9 mouse cellular contexts compared by ENCODE assay signal in the genomic region with DNA sequence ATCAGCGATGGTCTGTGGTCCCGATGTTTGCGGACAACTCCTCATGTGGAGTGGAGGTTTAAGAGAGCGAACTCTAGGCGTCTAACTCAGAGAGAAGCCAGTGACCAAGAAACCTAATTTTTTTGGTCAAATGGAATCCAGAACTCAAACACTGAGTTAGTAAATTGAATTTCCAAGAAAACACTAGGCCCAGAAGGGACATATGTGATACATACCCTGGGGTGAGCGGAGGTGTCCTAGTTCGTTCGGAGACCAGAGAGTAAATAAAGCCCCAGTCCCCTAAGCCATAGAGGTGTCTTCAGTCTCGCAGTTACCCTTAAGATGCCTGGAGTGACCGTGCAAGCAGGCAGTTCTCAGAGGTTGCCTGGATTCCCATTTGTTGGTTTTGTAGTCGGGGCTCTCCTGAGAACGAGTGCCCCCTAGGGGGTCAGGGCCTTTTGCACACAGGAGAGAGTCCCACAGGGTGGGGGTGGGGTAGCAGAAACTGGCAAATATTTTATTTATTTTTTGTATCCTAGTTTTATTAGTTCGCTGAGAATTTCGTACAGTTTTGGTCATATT. TPM values are rescaled to one million over a fixed set of nuclear protein-coding genes. Genes with fewer than 3 reads are reported as not detected.
DNase-seq lines count a peak whose midpoint lies in the region; ATAC-seq lines count a peak whose summit lies in the region.
"Had no signal": no experiment of that assay in that cellular context is flagged by ENCODE, and none has a peak within 500 bp of the region (broad histone marks: within the 10 kb centered on the region; RNA-seq: fewer than 3 reads in every experiment).

No protein-coding gene starts in this region.

- H3K27me3 ChIP-seq in heart, embryonic 10.5 days (ENCODE audit: insufficient read depth, poor library complexity, severe bottlenecking) = peaks cover 29% of the 10 kb centered on the region
- peaks cover 19% of the 10 kb centered on the region for H3K27me3 ChIP-seq in forebrain, embryonic 14.5 days (replicated peaks; ENCODE audit: control insufficient read depth, insufficient read depth, low read length)
- peaks cover 35% of the 10 kb centered on the region for H3K27me3 ChIP-seq in limb, embryonic 10.5 days (ENCODE audit: low read depth, poor library complexity, severe bottlenecking)
- H3K27me3 ChIP-seq in midbrain, embryonic 11.5 days (ENCODE audit: control insufficient read depth, insufficient read depth, low read length) = peaks cover 13% of the 10 kb centered on the region

- intact Hi-C loops in heart, postnatal 10 days (cut with DNase I) = no loop called here

- no peaks in the 10 kb centered on the region for H3K9me3 ChIP-seq in heart, embryonic 10.5 days
- no peaks in the 10 kb centered on the region for H3K9me3 ChIP-seq in forebrain, embryonic 14.5 days (replicated peaks; ENCODE audit: control insufficient read depth, low read length)
- no peaks in the 10 kb centered on the region for H3K9me3 ChIP-seq in limb, embryonic 10.5 days (replicated peaks)
- H3K9me3 ChIP-seq in midbrain, embryonic 11.5 days (ENCODE audit: control insufficient read depth, low read length) = no peaks in the 10 kb centered on the region

- peaks cover 17% of the 10 kb centered on the region for H3K4me1 ChIP-seq in heart, embryonic 10.5 days
- H3K4me1 ChIP-seq in forebrain, embryonic 14.5 days (ENCODE audit: control insufficient read depth, insufficient read depth, low read length) = peaks cover 4% of the 10 kb centered on the region; the same call in 1 of the 2 replicates
- peaks cover 22% of the 10 kb centered on the region for H3K4me1 ChIP-seq in limb, embryonic 10.5 days
- peaks cover 13% of the 10 kb centered on the region for H3K4me1 ChIP-seq in midbrain, embryonic 11.5 days (ENCODE audit: control insufficient read depth, insufficient read depth, low read length)

- peak overlapping the region; percentile 74 for H3K4me3 ChIP-seq in heart, embryonic 10.5 days
- H3K4me3 ChIP-seq in forebrain, embryonic 14.5 days (ENCODE audit: low read depth, low read length) = peak overlapping the region; percentile 42
- peak overlapping the region; percentile 67 for H3K4me3 ChIP-seq in limb, embryonic 10.5 days
- H3K4me3 ChIP-seq in midbrain, embryonic 11.5 days (ENCODE audit: low read depth, low read length) = peak overlapping the region; percentile 49

- 2% methylated on average over 14 of the region's 14 CpGs for WGBS in heart, embryonic 10.5 days
- WGBS in forebrain, embryonic 14.5 days = 6% methylated on average over 14 of the region's 14 CpGs
- 4% methylated on average over 14 of the region's 14 CpGs for WGBS in limb, embryonic 10.5 days
- under 1% methylated on average over 14 of the region's 14 CpGs for WGBS in midbrain, embryonic 11.5 days

- peak overlapping the region; percentile 83 for H3K4me2 ChIP-seq in forebrain, embryonic 14.5 days (ENCODE audit: low read length)
- peak overlapping the region; percentile 92 for H3K4me2 ChIP-seq in midbrain, embryonic 11.5 days

- H3K27ac ChIP-seq in heart, embryonic 10.5 days = no peak overlapping the region
- no peak overlapping the region for H3K27ac ChIP-seq in forebrain, embryonic 14.5 days (ENCODE audit: low read depth, low read length)
- H3K27ac ChIP-seq in limb, embryonic 10.5 days = no peak overlapping the region
- H3K27ac ChIP-seq in midbrain, embryonic 11.5 days (ENCODE audit: low read depth, low read length) = no peak overlapping the region

- ATAC-seq in forebrain, embryonic 14.5 days = no peak
- peak; percentile 10; the same call in 1 of the 2 replicates for ATAC-seq in midbrain, embryonic 11.5 days (ENCODE audit: low FRiP score)

- DNase-seq in heart, embryonic 10.5 days (ENCODE audit: low spot score) = no peak
- no peak for DNase-seq in heart, postnatal 10 days
- peak; percentile 45 for DNase-seq in forebrain, embryonic 14.5 days (ENCODE audit: low spot score)
- DNase-seq in limb, embryonic 10.5 days (ENCODE audit: low spot score) = peak; percentile 59
- DNase-seq in midbrain, embryonic 11.5 days (ENCODE audit: low spot score, missing footprints) = peak; percentile 95
- peak; percentile 71 for DNase-seq in thymus, postnatal 14 days
- DNase-seq in urinary bladder, postnatal 14 days (ENCODE audit: low spot score) = no peak
- no peak for DNase-seq in ovary, adult 18-20 months (ENCODE audit: low spot score)

- H3K9ac ChIP-seq in forebrain, embryonic 14.5 days (ENCODE audit: low read length) = 0 out of 2 replicates have a peak overlapping the region, but pooled peaks have one; percentile 33
- peak overlapping the region; percentile 52; the same call in 1 of the 2 replicates for H3K9ac ChIP-seq in midbrain, embryonic 11.5 days (ENCODE audit: low read length)

- H3K36me3 ChIP-seq in heart, embryonic 10.5 days = no peaks in the 10 kb centered on the region
- H3K36me3 ChIP-seq in forebrain, embryonic 14.5 days (ENCODE audit: control insufficient read depth, insufficient read depth, low read length) = no peaks in the 10 kb centered on the region
- H3K36me3 ChIP-seq in limb, embryonic 10.5 days = no peaks in the 10 kb centered on the region
- no peaks in the 10 kb centered on the region for H3K36me3 ChIP-seq in midbrain, embryonic 11.5 days (ENCODE audit: control insufficient read depth, insufficient read depth, low read length)
- H3K36me3 ChIP-seq: G1E had no signal

RNA-seq across cellular contexts. Expression of a gene that starts 6.4 kb away (rescaled TPM):
- 13.2 and 14.6 TPM in 2 replicates for polyA plus RNA-seq in heart, embryonic 10.5 days (2016; fragmentation: Nextera tagmentation; extraction: Ambion mirVana)
- total RNA-seq in heart, postnatal 10 days (2021) = 1 to 10 TPM; 4.4 to 4.7 TPM
- 1.4 and 2.1 TPM in 2 replicates for polyA plus RNA-seq in forebrain, embryonic 14.5 days (2014; fragmentation: Nextera tagmentation; extraction: Ambion mirVana)
- 6.7 and 9.9 TPM in 2 replicates for polyA plus RNA-seq in limb, embryonic 10.5 days (2016; fragmentation: Nextera tagmentation; extraction: Ambion mirVana)
- polyA plus RNA-seq in midbrain, embryonic 11.5 days (2014; fragmentation: Nextera tagmentation; extraction: Ambion mirVana) = 4.3 and 4.7 TPM in 2 replicates

RNA-seq across cellular contexts. Expression of a gene that starts 23.7 kb away (rescaled TPM):
- polyA plus RNA-seq in heart, embryonic 10.5 days (2016; fragmentation: Nextera tagmentation; extraction: Ambion mirVana) = 0.11 TPM in 1 of 2 replicates, not detected in the other
- total RNA-seq in heart, postnatal 10 days (2021) = 1 to 10 TPM; 4.9 to 5.4 TPM
- 0.25 and 0.27 TPM in 2 replicates for polyA plus RNA-seq in forebrain, embryonic 14.5 days (2014; fragmentation: Nextera tagmentation; extraction: Ambion mirVana)
- polyA plus RNA-seq in limb, embryonic 10.5 days (2016; fragmentation: Nextera tagmentation; extraction: Ambion mirVana) = not detected in 2 replicates
- not detected in 2 replicates for polyA plus RNA-seq in midbrain, embryonic 11.5 days (2014; fragmentation: Nextera tagmentation; extraction: Ambion mirVana)
- total RNA-seq: G1E had no signal
- polyA plus RNA-seq: G1E had no signal

RNA-seq across cellular contexts. Expression of a gene that starts 25.2 kb away (rescaled TPM):
- polyA plus RNA-seq in heart, embryonic 10.5 days (2016; fragmentation: Nextera tagmentation; extraction: Ambion mirVana) = not detected in 2 replicates
- total RNA-seq in heart, postnatal 10 days (2021) = under 1 TPM; 0.77 to 0.92 TPM
- polyA plus RNA-seq in forebrain, embryonic 14.5 days (2014; fragmentation: Nextera tagmentation; extraction: Ambion mirVana) = 0.18 TPM in 1 of 2 replicates, not detected in the other
- not detected in 2 replicates for polyA plus RNA-seq in limb, embryonic 10.5 days (2016; fragmentation: Nextera tagmentation; extraction: Ambion mirVana)
- polyA plus RNA-seq in midbrain, embryonic 11.5 days (2014; fragmentation: Nextera tagmentation; extraction: Ambion mirVana) = not detected in 2 replicates
- polyA plus RNA-seq: G1E had no signal

RNA-seq across cellular contexts. Expression of a gene that starts 41.8 kb away (rescaled TPM):
- 1.4 TPM in 2 replicates for polyA plus RNA-seq in heart, embryonic 10.5 days (2016; fragmentation: Nextera tagmentation; extraction: Ambion mirVana)
- 1 to 10 TPM; 7.5 to 8.4 TPM for total RNA-seq in heart, postnatal 10 days (2021)
- polyA plus RNA-seq in forebrain, embryonic 14.5 days (2014; fragmentation: Nextera tagmentation; extraction: Ambion mirVana) = 0.85 and 1.4 TPM in 2 replicates
- polyA plus RNA-seq in limb, embryonic 10.5 days (2016; fragmentation: Nextera tagmentation; extraction: Ambion mirVana) = 0.80 and 0.83 TPM in 2 replicates
- polyA plus RNA-seq in midbrain, embryonic 11.5 days (2014; fragmentation: Nextera tagmentation; extraction: Ambion mirVana) = 1.7 TPM in 2 replicates
- total RNA-seq: G1E had no signal
- polyA plus RNA-seq: G1E had no signal

Comparison
In these comparisons a context has a peak if more than half of its experiments do, and no peak if none do; other contexts are left out.
1. DNase-seq: peak in forebrain, embryonic 14.5 days (single experiment), limb, embryonic 10.5 days (single experiment), midbrain, embryonic 11.5 days (single experiment) and thymus, postnatal 14 days (single experiment); none in heart, embryonic 10.5 days (single experiment), heart, postnatal 10 days (0 of 2), urinary bladder, postnatal 14 days (single experiment) and ovary, adult 18-20 months (single experiment).
2. Peak in every context shown above with its lines, with median percentiles within 50 percentile points of each other: H3K4me3 ChIP-seq.